Mouse (Mus musculus) liver, embryonic 14.5 days (tissue): ENCODE data around the gene Bivm.

Experiments
- CTCF ChIP-seq: IDR thresholded peaks from 2 replicates; pipeline ENCODE4 v1.5.1; 2016; ENCODE audit warnings: antibody characterized with exemption, low read depth, control low read depth
- EP300 ChIP-seq: IDR thresholded peaks from 2 replicates; pipeline ENCODE4 v1.6.1; 2016; ENCODE audit warnings: antibody characterized with exemption, low read depth

- no peak for TF ChIP-seq EP300
- no peak for TF ChIP-seq CTCF
These were observed 3.5 kb downstream of the Bivm start for GRCm38 (mm10) chr1:44122256-44122655.
